Mouse (Mus musculus) embryonic fibroblast, embryonic 13.5 days (primary cell): ENCODE results near the gene Fkbp9.

Source experiments
- CTCF ChIP-seq: IDR thresholded peaks from 2 replicates; pipeline ENCODE4 v1.5.1; 2011; ENCODE audit warnings: mild to moderate bottlenecking, control low read depth, low read length, moderate library complexity, borderline replicate concordance; ENCODE audit not compliant: insufficient read depth
- POLR2A ChIP-seq: IDR thresholded peaks from 2 replicates; pipeline ENCODE4 v1.6.1; 2011; ENCODE audit warnings: low read depth, mild to moderate bottlenecking, control low read depth, low read length, moderate library complexity

GRCm38 (mm10) chr6:56844365-56844764, 12.5 kb downstream of the Fkbp9 start:
- TF ChIP-seq CTCF, result no peak
- no peak for TF ChIP-seq POLR2A
